Mouse (Mus musculus) retina, adult 2 months (tissue): ENCODE measurements around the gene Il18rap.
"Not testable (repeated sequence)": the region's sequence is repeated elsewhere in the genome, so short reads cannot be mapped to it uniquely, and the experiment has no call there.

ENCODE experiments used
- DNase-seq: peaks from one replicate; pipeline ENCODE4 v3.0.0-alpha.2; 2012; ENCODE audit warnings: low read depth, low spot score

The Il18rap gene

DNA sequence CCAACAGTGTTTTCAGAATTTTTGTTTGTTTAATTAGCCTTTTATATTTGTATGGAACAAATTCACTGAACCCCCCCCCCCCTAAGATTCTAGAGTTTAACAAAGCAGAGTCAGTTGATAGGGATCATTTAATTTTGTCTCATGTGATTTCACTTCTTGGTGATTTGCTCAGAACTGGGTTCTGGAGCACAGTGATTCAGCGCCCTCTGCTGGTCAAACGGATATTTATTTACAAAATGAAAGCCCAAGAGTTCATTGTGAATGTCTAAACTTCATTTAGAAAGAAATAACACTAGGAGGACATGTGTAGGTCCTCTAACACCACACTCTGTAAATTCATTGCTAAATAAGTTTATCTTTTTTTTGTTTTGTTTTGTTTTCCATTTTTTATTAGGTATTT is 29.5 kb downstream of the Il18rap start:
- DNase-seq, result peak; percentile 39

DNA sequence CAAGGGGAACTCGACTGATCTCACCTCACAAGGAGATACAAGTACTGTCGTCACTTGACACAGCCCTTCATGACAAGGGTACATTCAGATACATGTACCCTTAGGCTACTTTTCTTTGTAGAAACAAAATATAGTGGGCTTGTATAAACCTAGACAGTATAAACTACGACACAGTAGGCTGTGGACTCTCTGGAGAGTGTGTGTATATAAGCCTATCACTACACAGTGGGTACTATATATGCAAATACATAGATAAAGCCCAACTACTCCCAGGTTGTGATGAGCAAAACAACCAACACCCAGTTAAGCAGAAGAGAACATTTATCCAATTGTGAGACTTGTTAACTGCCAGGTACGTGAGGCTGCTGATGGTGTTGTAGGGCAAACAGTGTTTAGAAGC is 31.5 kb downstream of the Il18rap start:
- DNase-seq, result no peak

DNA sequence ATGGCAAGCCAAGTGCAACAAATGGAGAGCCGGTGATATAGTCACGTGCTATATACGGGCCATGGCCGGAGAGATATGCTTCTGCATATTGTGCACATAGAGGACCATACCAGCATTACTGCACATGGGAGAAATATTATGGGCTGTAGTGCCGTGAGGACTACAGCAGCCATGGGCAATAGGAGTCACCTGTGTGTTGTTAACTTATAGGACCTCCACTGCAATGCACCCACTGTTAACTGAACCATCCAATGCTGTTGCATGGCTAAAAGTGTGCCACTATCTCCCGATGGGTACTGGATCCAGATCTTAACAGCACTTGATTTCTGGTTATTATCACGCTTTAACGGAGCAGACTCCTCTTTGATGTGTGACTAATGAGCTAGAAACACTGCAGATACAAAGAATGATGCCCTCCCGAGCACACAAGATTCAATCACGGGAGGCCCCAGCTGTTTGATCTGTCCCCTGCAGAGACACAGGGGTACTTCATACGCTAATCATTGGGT is 32.0 kb downstream of the Il18rap start:
- no peak for DNase-seq

DNA sequence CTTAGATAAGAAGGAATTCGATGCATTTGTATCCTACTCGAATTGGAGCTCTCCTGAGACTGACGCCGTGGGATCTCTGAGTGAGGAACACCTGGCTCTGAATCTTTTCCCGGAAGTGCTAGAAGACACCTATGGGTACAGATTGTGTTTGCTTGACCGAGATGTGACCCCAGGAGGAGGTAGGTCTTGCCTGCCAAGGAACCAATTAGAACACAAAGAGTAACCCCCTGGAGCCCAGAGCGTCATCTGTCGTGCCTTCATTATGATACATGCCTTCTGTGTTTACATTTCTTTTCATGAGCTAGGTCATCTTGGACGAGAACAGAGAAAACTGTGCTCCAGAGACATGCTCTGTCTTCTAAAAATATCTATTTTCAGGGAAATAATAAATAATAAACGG is 32.6 kb downstream of the Il18rap start:
- no peak for DNase-seq

DNA sequence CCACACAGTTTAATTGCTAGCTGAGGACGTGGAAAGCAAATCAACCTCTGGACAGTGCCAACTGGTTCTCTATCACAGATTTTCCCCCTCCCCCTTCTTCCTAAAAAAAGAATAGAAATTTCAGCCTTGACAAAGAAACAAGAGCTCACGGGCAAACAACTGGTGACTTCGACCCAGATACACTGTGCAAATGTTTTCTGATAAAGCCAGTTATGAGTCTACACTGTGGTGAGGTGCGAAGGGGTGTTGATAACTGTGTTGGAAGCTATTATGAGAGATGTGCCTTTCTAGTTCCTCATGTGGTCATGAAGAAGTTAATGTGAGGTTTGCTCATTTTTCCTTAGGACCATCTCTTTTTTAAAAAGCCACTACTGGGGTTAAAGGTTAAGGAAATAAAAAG is 54.2 kb downstream of the Il18rap start:
- no peak for DNase-seq

DNA sequence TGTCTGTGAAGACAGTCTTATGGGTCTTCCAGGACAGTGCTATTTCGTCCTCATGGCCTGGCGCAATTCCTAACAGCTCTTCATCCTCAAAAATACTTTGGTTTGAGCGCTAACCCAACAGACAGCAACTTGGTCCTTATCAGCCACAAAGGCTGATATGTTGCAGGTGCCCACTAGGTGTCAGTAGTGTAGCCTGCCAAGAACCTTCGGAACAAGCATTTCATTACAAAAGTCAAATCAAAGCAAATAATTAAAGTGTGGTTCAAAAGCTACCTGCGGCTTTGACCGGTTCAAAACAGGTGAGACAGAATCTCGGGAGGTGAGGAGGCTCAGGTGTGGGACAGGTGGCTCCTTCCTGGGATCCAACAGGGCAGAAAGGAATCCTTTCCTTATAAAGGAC is 64.6 kb downstream of the Il18rap start, which contains the start of gene Slc9a4:
Slc9a4 (plus strand) TSS at position 298 of the 400 bp plus-strand sequence.
- peak; percentile 3 for DNase-seq

DNA sequence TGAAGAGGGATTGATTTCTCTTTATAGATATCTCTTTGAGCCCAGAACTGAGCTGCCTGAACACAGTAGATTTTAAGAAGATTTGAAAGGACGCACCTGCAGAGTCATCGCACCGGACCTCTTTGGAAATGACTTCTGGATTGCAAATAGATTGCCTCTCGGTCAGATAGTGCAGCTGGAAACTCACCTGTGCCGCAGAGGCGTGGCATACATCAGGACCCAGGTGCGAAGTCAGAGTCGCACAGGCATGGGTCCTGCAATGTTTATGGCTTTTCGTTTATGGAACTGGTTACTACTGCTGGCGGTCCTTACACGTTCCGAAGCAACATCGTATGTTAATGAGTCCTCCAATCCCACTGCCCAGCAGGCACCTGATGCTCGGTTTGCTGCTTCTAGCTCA is 65.1 kb downstream of the Il18rap start:
- no peak for DNase-seq

DNA sequence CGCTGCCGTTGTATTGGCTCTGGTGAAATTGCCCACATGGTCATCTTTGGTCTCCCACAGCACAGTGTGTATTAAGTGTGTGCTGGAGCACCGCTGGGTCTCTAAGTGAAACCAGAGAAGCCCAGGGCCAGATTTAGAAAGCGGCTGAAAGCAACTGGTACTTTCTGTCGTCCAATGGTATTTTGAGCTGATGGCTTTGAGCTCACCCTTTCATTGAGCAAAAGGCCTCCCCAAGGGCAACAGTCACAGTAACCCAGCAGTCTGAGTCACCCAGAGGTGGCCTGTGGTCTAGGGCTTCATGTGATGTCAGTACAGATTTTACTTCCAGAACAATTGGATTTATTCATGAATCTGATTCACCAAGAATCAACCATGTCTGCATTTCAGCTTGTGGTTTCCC is 71.6 kb downstream of the Il18rap start:
- DNase-seq, result no peak

DNA sequence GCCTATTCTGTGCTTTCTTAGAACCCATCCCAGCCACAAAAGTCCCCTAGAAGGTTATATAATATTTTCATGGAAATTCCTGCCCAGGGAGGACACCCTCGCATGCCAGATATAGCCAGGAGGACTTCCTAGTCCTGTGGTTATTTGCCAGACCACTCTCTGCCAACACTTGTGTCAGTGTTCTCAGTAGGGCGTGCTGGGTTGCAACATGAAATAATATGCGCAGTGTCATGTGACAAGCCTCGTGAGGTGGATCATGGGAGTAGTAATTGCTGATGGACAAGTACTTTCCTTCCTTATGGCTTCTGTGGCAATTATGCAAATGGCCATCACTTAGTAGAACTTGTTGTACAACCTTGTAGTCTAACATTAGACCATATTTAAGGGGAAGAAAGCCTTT is 75.8 kb downstream of the Il18rap start:
- no peak for DNase-seq

DNA sequence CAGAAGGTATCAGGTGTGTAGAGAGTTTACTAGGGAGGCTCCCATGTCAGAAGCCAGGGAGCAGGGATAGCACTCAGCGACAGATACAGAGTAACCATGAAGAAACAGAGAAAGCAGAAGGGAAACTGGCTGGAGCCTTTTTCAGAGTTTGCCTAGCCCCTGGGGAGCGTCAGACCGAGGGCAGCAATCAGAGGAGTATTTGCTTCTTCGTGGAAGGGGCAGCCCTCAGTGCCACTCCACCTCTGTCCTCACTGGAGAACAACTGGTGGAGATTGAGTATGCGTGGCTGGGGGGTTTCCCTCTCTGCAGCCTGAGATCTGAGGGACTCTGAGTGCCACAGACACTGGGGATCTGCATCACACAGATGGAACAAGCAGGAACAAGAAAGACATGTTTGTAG is 82.7 kb downstream of the Il18rap start:
- DNase-seq, result no peak

DNA sequence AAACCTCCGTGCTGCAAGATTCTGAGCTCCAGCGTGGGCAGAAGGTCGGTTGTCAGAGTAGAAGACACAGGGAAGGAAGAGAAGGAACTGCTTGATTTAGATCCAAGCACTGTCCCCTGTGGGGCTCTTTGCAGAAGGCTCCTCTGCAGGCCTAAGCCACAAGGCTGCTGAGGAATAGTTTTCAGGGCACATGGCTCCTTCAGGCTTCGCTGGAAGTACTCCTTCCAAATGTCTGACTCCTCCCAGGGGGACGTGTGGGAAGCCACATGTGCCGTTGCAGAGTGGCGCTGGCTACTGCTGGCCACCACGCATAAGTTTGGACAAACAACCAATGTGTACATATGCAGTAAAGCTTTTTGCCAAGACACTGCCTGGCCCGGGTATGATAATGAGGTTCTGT is 84.5 kb downstream of the Il18rap start:
- not testable (repeated sequence) for DNase-seq

DNA sequence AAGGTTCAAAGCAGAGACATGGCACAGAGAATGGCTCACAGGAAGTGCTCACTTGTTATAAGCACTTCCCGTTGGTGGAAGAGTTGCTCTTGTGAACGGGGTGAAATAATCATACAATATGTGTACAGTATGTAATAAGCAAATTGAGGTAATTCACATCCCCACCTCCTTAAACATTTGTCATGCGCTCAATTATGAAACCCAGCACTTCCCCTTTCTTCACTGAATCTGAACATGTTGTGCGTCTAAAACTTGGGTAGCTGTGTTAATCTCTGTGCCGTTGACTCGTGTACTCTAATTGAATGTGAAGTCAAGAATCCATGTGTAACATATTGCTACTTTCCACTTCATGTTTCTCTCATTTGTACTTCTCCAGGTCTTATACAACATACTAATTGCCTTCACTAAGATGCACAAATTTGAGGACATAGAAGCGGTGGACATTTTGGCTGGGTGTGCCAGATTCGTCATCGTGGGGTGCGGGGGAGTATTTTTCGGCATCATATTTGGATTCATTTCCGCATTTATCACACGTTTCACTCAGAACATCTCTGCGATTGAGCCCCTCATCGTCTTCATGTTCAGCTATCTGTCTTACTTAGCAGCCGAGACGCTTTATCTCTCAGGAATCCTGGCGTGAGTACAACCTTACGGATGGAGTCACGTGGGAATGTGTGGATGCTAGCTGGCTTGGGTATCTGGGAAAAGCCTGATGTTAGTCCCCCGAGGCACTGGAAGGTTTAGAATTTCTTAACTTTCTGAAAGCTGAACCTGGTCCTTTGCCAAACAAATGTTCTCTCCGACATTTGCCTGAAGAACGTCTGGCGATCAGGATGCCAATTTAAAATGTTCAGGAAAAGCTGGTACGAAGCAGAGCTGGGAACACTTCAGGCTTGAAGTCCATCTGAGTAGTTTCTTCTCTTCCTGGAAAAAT is 85.5 kb downstream of the Il18rap start:
- DNase-seq, result no peak
